ENCODE assay signal across 16 mouse cellular contexts in genomic region chr13:90032977-90033376, GRCm38 (mm10).
"Had no signal": no experiment of that assay in that cellular context is flagged by ENCODE, and none has a peak within 500 bp of the region (broad histone marks: within the 10 kb centered on the region; RNA-seq: fewer than 3 reads in every experiment).

No protein-coding gene starts in this region.

- H3K9me3 ChIP-seq: liver, embryonic 13.5 days; liver, embryonic 15.5 days; megakaryocyte, embryonic 14.5 days; midbrain, embryonic 12.5 days; neural tube, embryonic 12.5 days; stomach, embryonic 15.5 days had no signal

- H3K9ac ChIP-seq: liver, embryonic 13.5 days; liver, embryonic 15.5 days; liver, postnatal 0 days; neural tube, embryonic 12.5 days; stomach, embryonic 15.5 days had no signal

- H3K4me3 ChIP-seq: liver, embryonic 13.5 days; liver, embryonic 15.5 days; megakaryocyte, embryonic 14.5 days; midbrain, embryonic 12.5 days; neural tube, embryonic 12.5 days; stomach, embryonic 15.5 days had no signal

- H3K27me3 ChIP-seq: liver, embryonic 13.5 days; liver, embryonic 15.5 days; megakaryocyte, embryonic 14.5 days; midbrain, embryonic 12.5 days; neural tube, embryonic 12.5 days; stomach, embryonic 15.5 days had no signal

- DNase-seq: liver; liver, embryonic 13.5 days; liver, postnatal 0 days; midbrain, embryonic 14.5 days; right cerebral cortex, postnatal 14 days; thymus, adult 2 months; thymus, postnatal 25 days; thymus, postnatal 4 days had no signal

- H3K36me3 ChIP-seq: liver, embryonic 13.5 days; liver, embryonic 15.5 days; midbrain, embryonic 12.5 days; neural tube, embryonic 12.5 days; stomach, embryonic 15.5 days had no signal

- H3K27ac ChIP-seq: liver, embryonic 13.5 days; liver, embryonic 15.5 days; macrophage; neural tube, embryonic 12.5 days; stomach, embryonic 15.5 days; stomach, postnatal 0 days had no signal

- H3K4me2 ChIP-seq: liver, embryonic 11.5 days; liver, embryonic 13.5 days; liver, embryonic 15.5 days; midbrain, embryonic 12.5 days; neural tube, embryonic 12.5 days; stomach, embryonic 15.5 days had no signal

- H3K4me1 ChIP-seq: liver, embryonic 13.5 days; liver, embryonic 15.5 days; neural tube, embryonic 12.5 days; stomach, embryonic 15.5 days had no signal

- ATAC-seq: liver, postnatal 0 days had no signal
